Mouse (Mus musculus) MEL (cell line): ENCODE data around the gene Serpinh1. TPM values are rescaled to one million over a fixed set of nuclear protein-coding genes. Genes with fewer than 3 reads are reported as not detected.

Source experiments
- DNase-seq: peaks from one replicate; pipeline ENCODE4 v3.0.0; 2011; ENCODE audit warnings: low read depth, low spot score
- H3K27ac ChIP-seq: 2 replicates; pipeline ENCODE4 v1.5.1; 2012; ENCODE audit warnings: low read depth, mild to moderate bottlenecking, control low read depth, low read length, moderate library complexity; ENCODE audit not compliant: control insufficient read depth
- H3K27me3 ChIP-seq, 2 experiments: fragments of 150-350 bp in 1 of 2; sonication (generic) in 1 of 2; 2 replicates each; pipeline ENCODE4 v1.6.1; 2012; ENCODE audit warnings: low read length in 2 of 2, mild to moderate bottlenecking in 2 of 2, improper control_type of control experiment in 1 of 2, moderate library complexity in 1 of 2; ENCODE audit not compliant: insufficient read depth in 2 of 2, control insufficient read depth in 1 of 2
- H3K36me3 ChIP-seq, 2 experiments: 2 replicates each; pipeline ENCODE4 v1.6.1; 2012 to 2014; ENCODE audit warnings: low read length in 2 of 2, improper control_type of control experiment in 1 of 2, inconsistent platforms in 1 of 2, mild to moderate bottlenecking in 1 of 2; ENCODE audit not compliant: insufficient read depth in 2 of 2, control insufficient read depth in 1 of 2
- H3K4me1 ChIP-seq, 2 experiments: fragments of 150-350 bp in 1 of 2; sonication (generic) in 1 of 2; 2 replicates each; pipeline ENCODE4 v1.6.1; 2012; ENCODE audit warnings: low read length in 2 of 2, improper control_type of control experiment in 1 of 2, mild to moderate bottlenecking in 1 of 2; ENCODE audit not compliant: insufficient read depth in 2 of 2, control insufficient read depth in 1 of 2
- H3K4me3 ChIP-seq, 2 experiments: fragments of 150-350 bp in 1 of 2; sonication (generic) in 1 of 2; 2 replicates each; pipeline ENCODE4 v1.5.1; 2012; ENCODE audit warnings: low read depth in 2 of 2, low read length in 2 of 2, mild to moderate bottlenecking in 2 of 2, moderate library complexity in 2 of 2, control low read depth in 1 of 2, improper control_type of control experiment in 1 of 2; ENCODE audit not compliant: control insufficient read depth in 1 of 2, insufficient read depth in 1 of 2
- H3K79me2 ChIP-seq: 2 replicates; pipeline ENCODE4 v1.6.1; 2012; ENCODE audit warnings: mild to moderate bottlenecking, low read length, moderate library complexity; ENCODE audit not compliant: control insufficient read depth, poor library complexity, insufficient read depth
- H3K9ac ChIP-seq: 2 replicates; pipeline ENCODE4 v1.6.1; 2012; ENCODE audit warnings: low read depth, mild to moderate bottlenecking, control low read depth, low read length, moderate library complexity; ENCODE audit not compliant: control insufficient read depth, poor library complexity, severe bottlenecking
- H3K9me3 ChIP-seq: fragments of 150-350 bp; sonication (generic); replicated peaks from 2 replicates; pipeline ENCODE4 v1.6.1; 2012; ENCODE audit warnings: mild to moderate bottlenecking, low read length, improper control_type of control experiment, moderate library complexity; ENCODE audit not compliant: insufficient read depth
- CTCF ChIP-seq, 3 experiments: IDR thresholded peaks in 2 of 3; conservative IDR thresholded peaks in 1 of 3; 2 replicates each; pipeline ENCODE4 v1.5.1; 2011 to 2012; ENCODE audit warnings: low read length in 3 of 3, low read depth in 2 of 3, mild to moderate bottlenecking in 2 of 3, improper control_type of control experiment in 1 of 3, inconsistent platforms in 1 of 3, mixed read lengths in 1 of 3, moderate library complexity in 1 of 3; ENCODE audit not compliant: control insufficient read depth in 1 of 3, insufficient read depth in 1 of 3, poor library complexity in 1 of 3, severe bottlenecking in 1 of 3
- ELF1 ChIP-seq: IDR thresholded peaks from 2 replicates; pipeline ENCODE4 v1.6.1; 2014; ENCODE audit warnings: low read depth, mild to moderate bottlenecking, inconsistent platforms, low read length, improper control_type of control experiment, moderate library complexity
- EP300 ChIP-seq, 2 experiments: IDR thresholded peaks; 2 replicates each; pipeline ENCODE4 v1.6.1; 2011; ENCODE audit warnings: improper control_type of control experiment in 2 of 2, low read length in 2 of 2, low read depth in 1 of 2, mild to moderate bottlenecking in 1 of 2
- ETS1 ChIP-seq: IDR thresholded peaks from 2 replicates; pipeline ENCODE4 v1.6.1; 2012; ENCODE audit warnings: low read depth, mild to moderate bottlenecking, inconsistent platforms, low read length, improper control_type of control experiment, moderate library complexity
- GABPA ChIP-seq: IDR thresholded peaks from 2 replicates; pipeline ENCODE4 v1.6.1; 2012; ENCODE audit warnings: low read depth, mild to moderate bottlenecking, inconsistent platforms, low read length, improper control_type of control experiment, moderate library complexity
- GATA1 ChIP-seq: IDR thresholded peaks from 2 replicates; pipeline ENCODE4 v1.6.1; 2011; ENCODE audit warnings: low read depth, low read length, improper control_type of control experiment
- HCFC1 ChIP-seq: IDR thresholded peaks from 2 replicates; pipeline ENCODE4 v1.6.1; 2012; ENCODE audit warnings: low read depth, mild to moderate bottlenecking, inconsistent platforms, low read length, improper control_type of control experiment, moderate library complexity
- KAT2A ChIP-seq: conservative IDR thresholded peaks from 2 replicates; pipeline ENCODE4 v1.6.1; 2012; ENCODE audit warnings: low read depth, low read length, improper control_type of control experiment, inconsistent platforms
- MAFK ChIP-seq: IDR thresholded peaks from 2 replicates; pipeline ENCODE4 v1.6.1; 2011; ENCODE audit warnings: low read depth, mild to moderate bottlenecking, low read length, improper control_type of control experiment, borderline replicate concordance
- MEF2A ChIP-seq: IDR thresholded peaks from 2 replicates; pipeline ENCODE4 v1.6.1; 2014; ENCODE audit warnings: low read depth, mild to moderate bottlenecking, inconsistent platforms, low read length, improper control_type of control experiment; ENCODE audit not compliant: poor library complexity, insufficient replicate concordance, severe bottlenecking; ENCODE audit errors: extremely low read depth
- MYB ChIP-seq: IDR thresholded peaks from 2 replicates; pipeline ENCODE4 v1.6.1; 2011; ENCODE audit warnings: mild to moderate bottlenecking, low read depth, low read length, improper control_type of control experiment
- MYC ChIP-seq: IDR thresholded peaks from 2 replicates; pipeline ENCODE4 v1.6.1; 2011; ENCODE audit warnings: low read depth, mild to moderate bottlenecking, low read length, improper control_type of control experiment, moderate library complexity
- NELFE ChIP-seq: IDR thresholded peaks from 2 replicates; pipeline ENCODE4 v1.6.1; 2011; ENCODE audit warnings: low read depth, low read length, improper control_type of control experiment
- NRF1 ChIP-seq: IDR thresholded peaks from 2 replicates; pipeline ENCODE4 v1.6.1; 2014; ENCODE audit warnings: low read depth, mild to moderate bottlenecking, inconsistent platforms, low read length, improper control_type of control experiment, moderate library complexity; ENCODE audit not compliant: poor library complexity, insufficient read depth, severe bottlenecking
- POLR2AphosphoS2 ChIP-seq: IDR thresholded peaks from 2 replicates; pipeline ENCODE4 v1.6.1; 2011; ENCODE audit warnings: low read length, improper control_type of control experiment
- RCOR1 ChIP-seq: IDR thresholded peaks from 2 replicates; pipeline ENCODE4 v1.6.1; 2012; ENCODE audit warnings: low read depth, mild to moderate bottlenecking, inconsistent platforms, low read length, improper control_type of control experiment
- SMC3 ChIP-seq: IDR thresholded peaks from 2 replicates; pipeline ENCODE4 v1.6.1; 2011; ENCODE audit warnings: low read depth, low read length, improper control_type of control experiment
- TAL1 ChIP-seq: IDR thresholded peaks from 2 replicates; pipeline ENCODE4 v1.6.1; 2012; ENCODE audit warnings: mild to moderate bottlenecking, inconsistent platforms, low read length, moderate library complexity, mixed read lengths
- TCF12 ChIP-seq: IDR thresholded peaks from 2 replicates; pipeline ENCODE4 v1.6.1; 2014; ENCODE audit warnings: low read depth, mild to moderate bottlenecking, inconsistent platforms, low read length, improper control_type of control experiment, moderate library complexity
- UBTF ChIP-seq: IDR thresholded peaks from 2 replicates; pipeline ENCODE4 v1.6.1; 2012; ENCODE audit warnings: low read depth, mild to moderate bottlenecking, inconsistent platforms, low read length, improper control_type of control experiment, moderate library complexity, borderline replicate concordance; ENCODE audit not compliant: insufficient read depth
- USF1 ChIP-seq: IDR thresholded peaks from 2 replicates; pipeline ENCODE4 v1.6.1; 2014; ENCODE audit warnings: low read depth, mild to moderate bottlenecking, inconsistent platforms, low read length, improper control_type of control experiment, moderate library complexity
- USF2 ChIP-seq, 2 experiments: IDR thresholded peaks; 2 replicates each; pipeline ENCODE4 v1.6.1; 2011 to 2012; ENCODE audit warnings: improper control_type of control experiment in 2 of 2, low read length in 2 of 2, borderline replicate concordance in 1 of 2, inconsistent platforms in 1 of 2, low read depth in 1 of 2, mild to moderate bottlenecking in 1 of 2; ENCODE audit not compliant: insufficient read depth in 1 of 2
- ZC3H11A ChIP-seq: IDR thresholded peaks from 2 replicates; pipeline ENCODE4 v1.6.1; 2012; ENCODE audit warnings: low read depth, mild to moderate bottlenecking, inconsistent platforms, low read length, improper control_type of control experiment
- ZKSCAN1 ChIP-seq: IDR thresholded peaks from 2 replicates; pipeline ENCODE4 v1.6.1; 2012; ENCODE audit warnings: low read depth, mild to moderate bottlenecking, inconsistent platforms, low read length, improper control_type of control experiment, moderate library complexity
- ZMIZ1 ChIP-seq: IDR thresholded peaks from 2 replicates; pipeline ENCODE4 v1.6.1; 2012; ENCODE audit warnings: low read depth, mild to moderate bottlenecking, inconsistent platforms, low read length, improper control_type of control experiment, moderate library complexity
- ZNF384 ChIP-seq: IDR thresholded peaks from 2 replicates; pipeline ENCODE4 v1.6.1; 2012; ENCODE audit warnings: low read depth, mild to moderate bottlenecking, inconsistent platforms, low read length, improper control_type of control experiment
- polyA plus RNA-seq, 2 experiments: library from polyadenylated mRNA; stranded (reverse) in 1 of 2; unstranded in 1 of 2; fragments of >175 nt in 1 of 2; fragments of >200 nt in 1 of 2; gene quantifications; 2 replicates each; pipeline versions ENCODE4 v1.2.1 to v1.2.4; 2012; ENCODE audit warnings: low replicate concordance in 2 of 2, low read depth in 1 of 2; ENCODE audit not compliant: insufficient read length in 2 of 2, insufficient read depth in 1 of 2, missing spikeins in 1 of 2
- total RNA-seq: library from RNA; depleted of rRNA; stranded (reverse); fragments of 300-350 nt; gene quantifications from 2 replicates; pipeline ENCODE4 v1.2.3, GENCODE M21; 2012

Gene Serpinh1
- total and polyA plus RNA-seq, 3 experiments, result not detected

- no peak for DNase-seq
Observed at GRCm38 (mm10) chr7:99358371-99358770, 5.3 kb upstream of the Serpinh1 start.

GRCm38 (mm10) chr7:99357201-99357600 is 4.2 kb upstream of the Serpinh1 start:
- H3K9ac ChIP-seq, result no peak overlapping the region
- peaks cover 0 to 4% of the 10 kb centered on the region in 2 experiments; a peak in 1 of 4 replicates for H3K4me1 ChIP-seq
- no peak overlapping the region for H3K27ac ChIP-seq
- DNase-seq, result no peak
- no peaks in the 10 kb centered on the region for H3K79me2 ChIP-seq
- H3K27me3 ChIP-seq, result no peaks in the 10 kb centered on the region; a peak in 1 of 4 replicates
- H3K9me3 ChIP-seq, result no peaks in the 10 kb centered on the region
- TF ChIP-seq ZMIZ1 (no peak), UBTF (no peak), ELF1 (no peak), EP300 (IDR thresholded peaks at IDR 0.05; ENCODE audit: low read depth in 1 of 2, low read length in 2 of 2) (no peak), ZKSCAN1 (no peak), GATA1 (no peak), USF1 (no peak), ETS1 (no peak), SMC3 (no peak), TCF12 (no peak), NRF1 (no peak), KAT2A (no peak), HCFC1 (no peak), ZC3H11A (no peak), NELFE (no peak), RCOR1 (no peak), GABPA (no peak), TAL1 (no peak), MYC (no peak), CTCF (IDR thresholded peaks at IDR 0.05 in 2 of 3, conservative IDR thresholded peaks at IDR 0.05 in 1 of 3; ENCODE audit: control insufficient read depth in 1 of 3, insufficient read depth in 1 of 3, low read depth in 2 of 3, low read length in 3 of 3, poor library complexity in 1 of 3, severe bottlenecking in 1 of 3) (no peak)
- TF ChIP-seq, all 39 proteins: peak for 0
- Histone ChIP-seq H3K4me3 (no peak overlapping the region), H3K36me3 (no peaks in the 10 kb centered on the region)

More at GRCm38 (mm10) chr7:99358371-99358770, 5.3 kb upstream of the Serpinh1 start:
- H3K79me2 ChIP-seq, result no peaks in the 10 kb centered on the region
- H3K36me3 ChIP-seq, result no peaks in the 10 kb centered on the region
- H3K9me3 ChIP-seq, result no peaks in the 10 kb centered on the region
- peaks cover 0 to 4% of the 10 kb centered on the region in 2 experiments; a peak in 1 of 4 replicates for H3K4me1 ChIP-seq
- H3K4me3 ChIP-seq, result no peak overlapping the region
- no peaks in the 10 kb centered on the region; a peak in 1 of 4 replicates for H3K27me3 ChIP-seq
- no peak overlapping the region for H3K9ac ChIP-seq
- no peak overlapping the region for H3K27ac ChIP-seq
- TF ChIP-seq USF2 (IDR thresholded peaks at IDR 0.05; ENCODE audit: borderline replicate concordance in 1 of 2, insufficient read depth in 1 of 2, low read depth in 1 of 2, low read length in 2 of 2), result no peak
- TF ChIP-seq EP300 (IDR thresholded peaks at IDR 0.05; ENCODE audit: low read depth in 1 of 2, low read length in 2 of 2), result no peak
- TF ChIP-seq ZNF384, result no peak
- no peak for TF ChIP-seq RCOR1
- no peak for TF ChIP-seq POLR2AphosphoS2
- TF ChIP-seq MEF2A, result no peak
- TF ChIP-seq MAFK, result no peak
- TF ChIP-seq ELF1, result no peak
- no peak for TF ChIP-seq CTCF (IDR thresholded peaks at IDR 0.05 in 2 of 3, conservative IDR thresholded peaks at IDR 0.05 in 1 of 3; ENCODE audit: control insufficient read depth in 1 of 3, insufficient read depth in 1 of 3, low read depth in 2 of 3, low read length in 3 of 3, poor library complexity in 1 of 3, severe bottlenecking in 1 of 3)
- no peak for TF ChIP-seq MYB
